Mouse (Mus musculus) embryonic stem cell, embryonic (primary cell): Measurements from ENCODE around the gene Pxylp1.
"Not testable (repeated sequence)": the region's sequence is repeated elsewhere in the genome, so short reads cannot be mapped to it uniquely, and the experiment has no call there.

Experiments
- CTCF ChIA-PET, 4 experiments: fragments of 300-600 bp in 2 of 4; fragments of 350-600 bp in 2 of 4; sonication (Branson Sonifier 250); formaldehyde crosslinking; loops; one replicate each; lab custom pipeline; 2022; ENCODE audit warnings: inconsistent platforms in 2 of 4; lab: Charles Lee
- POLR2A ChIA-PET, 4 experiments: fragments of 300-600 bp in 2 of 4; fragments of 350-600 bp in 2 of 4; sonication (Branson Sonifier 250); formaldehyde crosslinking; loops; one replicate each; lab custom pipeline; 2022; ENCODE audit warnings: antibody characterized with exemption in 4 of 4, inconsistent platforms in 1 of 4; lab: Charles Lee

Pxylp1 gene

DNA sequence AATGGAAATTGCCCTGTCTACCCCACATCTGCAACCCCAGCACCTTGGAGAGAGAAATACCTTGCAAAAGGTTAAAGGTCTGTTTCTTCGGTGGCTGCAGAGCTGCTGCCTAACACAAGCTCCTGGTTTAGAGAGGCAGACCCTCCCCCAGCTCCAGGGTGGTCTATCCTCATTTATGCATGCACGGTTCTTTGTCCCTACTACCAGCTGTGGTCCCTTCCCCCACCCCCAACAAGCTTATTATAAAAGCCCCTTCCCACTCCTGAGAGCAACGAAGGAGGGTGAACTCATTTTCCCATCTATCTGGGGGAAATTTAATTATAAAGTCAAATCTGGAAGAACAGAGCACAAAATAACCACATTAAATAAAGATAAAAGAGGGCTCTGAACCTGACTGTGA, at the start of gene Pxylp1:
Gene Pxylp1 (minus strand): TSS at position 124 of the 400 bp plus-strand sequence.
- ChIA-PET CTCF (no interaction called here), POLR2A (no interaction called here)

DNA sequence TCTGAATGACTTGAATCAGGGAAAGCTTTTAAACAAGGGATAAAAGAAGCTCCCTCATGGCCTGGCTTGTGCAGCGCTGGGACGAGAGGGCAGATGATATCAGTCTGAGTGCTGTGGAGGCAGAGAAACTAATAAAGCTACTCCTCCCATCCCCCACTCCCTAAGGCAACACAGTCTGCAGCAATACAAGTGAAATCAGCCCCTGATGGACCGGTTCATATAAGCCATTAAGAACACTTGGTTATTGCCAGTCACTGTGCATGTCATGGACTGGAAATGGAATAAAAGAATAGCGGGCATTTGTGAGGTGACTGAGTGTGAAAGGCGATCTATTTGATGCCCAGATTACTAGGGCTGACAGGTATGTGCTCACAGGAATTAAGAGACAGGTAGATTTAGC, 46.4 kb upstream of the Pxylp1 start:
- ChIA-PET POLR2A (interaction anchor here in 2 of 4 experiments (0.6 to 0.7 kb wide), 2 partner anchors 150 to 1752 kb away, joined by 3 read pairs; no protein-coding TSS in a partner anchor), CTCF (interaction anchor here in 2 of 4 experiments (0.5 to 1.2 kb wide), 2 partner anchors 25 to 146 kb away, joined by 3 read pairs; no protein-coding TSS in a partner anchor)

DNA sequence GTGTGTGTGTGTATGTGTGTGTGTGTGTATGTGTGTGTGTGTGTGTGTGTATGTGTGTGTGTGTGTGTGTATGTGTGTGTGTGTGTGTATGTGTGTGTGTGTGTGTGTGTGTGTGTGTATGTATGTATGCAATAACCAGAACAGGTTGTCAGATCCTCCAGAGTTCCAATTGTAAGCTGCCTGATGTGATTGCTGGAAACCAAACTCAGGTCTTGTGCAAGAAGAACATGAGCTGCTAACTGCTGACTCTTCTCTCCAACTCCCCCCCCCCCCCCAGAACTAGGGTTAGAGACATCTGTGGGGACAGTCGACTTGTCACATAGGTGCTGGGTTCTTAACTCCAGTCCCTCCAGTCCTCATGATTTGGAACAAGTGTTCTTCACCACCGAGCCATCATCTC, 44.0 kb upstream of the Pxylp1 start:
- CTCF ChIA-PET: interaction anchor here in 2 of 4 experiments (0.7 to 2.0 kb wide), 3 partner anchors 20 to 111 kb away, joined by 4 to 8 read pairs (median 6); no protein-coding TSS in a partner anchor
- POLR2A ChIA-PET: not testable (repeated sequence)

DNA sequence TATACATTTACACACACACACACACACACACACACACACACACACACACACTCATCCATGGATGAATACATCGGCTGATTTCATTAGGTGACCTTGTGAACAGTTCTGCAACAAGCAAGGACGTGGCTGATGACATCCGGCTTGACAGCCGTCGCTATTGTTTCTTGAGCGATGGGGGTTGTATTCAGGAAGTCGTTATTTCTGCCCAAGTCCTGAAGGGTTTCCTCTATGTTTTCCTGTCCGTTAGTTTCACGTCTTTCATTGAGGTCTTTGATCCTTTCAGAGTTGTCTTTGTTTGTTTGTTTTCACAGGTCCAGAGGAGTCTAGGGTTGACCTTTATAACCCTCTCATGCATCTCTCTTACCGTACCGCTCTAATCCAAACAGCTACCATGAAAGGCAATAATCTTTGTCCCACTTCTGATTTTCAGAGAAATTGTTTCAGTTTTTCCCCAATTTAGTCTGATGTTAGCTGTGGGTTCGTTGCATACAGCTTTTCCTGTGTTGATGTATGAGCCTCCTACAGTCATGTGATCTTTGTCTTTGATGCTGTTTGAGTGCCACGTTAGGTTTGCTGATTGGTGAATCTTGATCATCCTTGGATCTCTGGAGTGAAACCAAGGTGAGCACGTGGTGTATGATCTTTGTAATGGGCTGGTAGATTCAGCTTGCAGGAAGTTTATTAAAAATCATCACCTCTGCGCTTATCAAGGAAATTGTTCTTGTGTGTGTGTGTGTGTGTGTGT, 43.3 kb upstream of the Pxylp1 start:
- ChIA-PET CTCF (interaction anchor here in 3 of 4 experiments (0.7 to 0.9 kb wide), 5 partner anchors 8 to 134 kb away, joined by 3 to 6 read pairs (median 4); no protein-coding TSS in a partner anchor), POLR2A (interaction anchor here in 1 of 4 experiments (0.7 kb wide), 2 partner anchors 134 to 159 kb away, joined by 3 to 5 read pairs; no protein-coding TSS in a partner anchor)

DNA sequence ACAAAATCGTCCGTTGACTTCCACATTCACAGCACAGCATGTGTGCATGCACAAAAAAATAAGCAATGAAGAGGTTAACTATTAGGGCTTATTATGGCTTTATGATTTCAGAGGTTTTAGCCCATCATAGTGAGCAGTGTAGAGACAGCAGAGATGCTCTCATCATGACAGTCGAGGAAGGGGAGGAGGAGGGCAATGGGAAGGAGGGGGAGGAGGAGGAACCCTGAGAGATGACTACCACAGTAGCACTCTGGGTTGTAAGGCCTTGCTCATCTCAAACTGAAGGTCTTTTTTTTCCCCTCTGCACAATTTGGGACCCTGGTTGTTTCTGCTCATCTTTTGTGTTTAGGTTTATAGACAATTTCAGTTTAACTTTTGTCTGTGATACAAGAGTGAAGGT, 42.3 kb upstream of the Pxylp1 start:
- ChIA-PET POLR2A (interaction anchor here in 1 of 4 experiments (0.7 kb wide), 2 partner anchors 135 to 158 kb away, joined by 3 to 5 read pairs; no protein-coding TSS in a partner anchor), CTCF (interaction anchor here in 2 of 4 experiments (0.7 kb wide), 2 partner anchors 9 to 18 kb away, joined by 3 to 6 read pairs; no protein-coding TSS in a partner anchor)

DNA sequence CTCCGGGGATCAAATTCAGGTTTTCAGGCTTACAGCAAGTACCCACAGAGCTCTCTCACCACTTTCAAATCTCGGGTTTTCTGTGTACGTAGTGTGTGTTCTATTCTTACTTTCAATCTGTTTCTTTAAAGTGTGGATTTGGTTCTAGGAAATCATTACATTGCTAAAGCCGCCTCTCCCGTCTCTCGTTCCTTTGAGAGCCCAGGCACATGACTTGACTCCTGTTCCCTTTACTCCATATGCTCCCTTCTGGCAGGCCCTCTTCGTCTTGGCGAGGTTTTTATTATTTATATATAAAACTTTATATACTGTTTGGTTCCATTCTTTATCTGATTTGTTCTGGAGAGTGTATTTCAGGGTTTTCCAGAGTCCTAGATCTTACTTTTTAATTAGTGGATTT, 40.3 kb upstream of the Pxylp1 start:
- ChIA-PET CTCF (interaction anchor here in 1 of 4 experiments (1.8 kb wide), 1 partner anchor 16 kb away, joined by 6 read pairs; no protein-coding TSS in a partner anchor), POLR2A (no interaction called here)

DNA sequence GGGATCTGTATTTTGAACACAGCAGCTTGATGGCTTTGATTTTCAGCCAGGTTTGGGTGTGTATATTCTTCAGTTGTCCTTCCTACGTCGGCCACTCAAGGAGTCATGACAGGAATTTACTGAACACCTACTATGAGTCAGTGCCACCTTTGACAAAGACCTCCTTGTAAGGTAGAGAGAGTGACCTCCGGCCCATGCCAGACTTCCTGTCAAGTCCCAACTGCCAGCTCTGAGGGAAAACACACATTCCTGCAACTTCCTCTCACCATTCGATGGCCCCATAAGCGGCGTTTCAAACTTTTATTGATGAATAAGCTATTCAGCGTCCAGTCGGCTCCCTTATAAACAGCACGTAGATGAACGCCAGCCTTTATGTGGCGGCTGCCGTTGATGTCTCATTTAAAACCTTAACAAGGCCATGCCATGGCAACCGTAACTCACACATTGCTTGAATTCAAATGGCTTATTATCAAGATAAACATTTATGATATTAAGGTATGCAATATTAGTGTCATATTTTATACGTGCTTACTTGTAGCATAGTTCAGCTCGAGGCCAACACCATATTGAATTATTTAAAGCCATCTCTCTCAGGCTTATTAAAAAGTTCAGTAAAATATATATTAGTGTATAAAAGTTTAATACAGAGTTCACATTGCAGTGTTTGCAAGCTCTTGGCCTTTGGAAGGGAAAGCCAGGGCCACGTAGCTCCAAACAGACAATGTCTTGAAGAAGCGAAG, 31.3 kb upstream of the Pxylp1 start:
- ChIA-PET POLR2A (interaction anchor here in 1 of 4 experiments (0.9 kb wide), 1 partner anchor 202 kb away, joined by 3 read pairs; no protein-coding TSS in a partner anchor), CTCF (interaction anchor here in 3 of 4 experiments (0.6 to 1.7 kb wide), 8 partner anchors 8 to 145 kb away, joined by 3 to 8 read pairs (median 4); no protein-coding TSS in a partner anchor)

DNA sequence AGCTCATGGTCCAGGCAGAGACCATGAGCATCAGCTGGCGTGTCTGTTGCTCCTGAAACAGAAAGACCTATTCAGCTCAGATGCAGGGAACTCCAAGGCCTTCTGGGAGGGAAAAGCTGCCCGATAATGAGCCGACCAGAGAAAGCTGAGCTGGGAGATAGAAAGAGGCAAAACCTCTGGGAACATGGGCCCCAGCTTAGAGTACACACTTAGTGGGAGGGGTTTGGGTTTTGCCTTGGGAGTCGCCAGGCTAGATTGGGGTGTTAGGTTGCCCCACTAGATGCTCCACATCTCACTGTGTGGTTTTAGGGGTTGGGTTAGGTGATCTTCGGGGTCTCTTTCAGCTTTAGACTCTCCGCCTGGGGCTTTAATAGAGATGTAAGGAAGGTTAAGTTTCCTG, 30.6 kb upstream of the Pxylp1 start:
- CTCF ChIA-PET: interaction anchor here in 3 of 4 experiments (0.6 to 1.7 kb wide), 5 partner anchors 9 to 146 kb away, joined by 3 to 8 read pairs (median 4); no protein-coding TSS in a partner anchor

DNA sequence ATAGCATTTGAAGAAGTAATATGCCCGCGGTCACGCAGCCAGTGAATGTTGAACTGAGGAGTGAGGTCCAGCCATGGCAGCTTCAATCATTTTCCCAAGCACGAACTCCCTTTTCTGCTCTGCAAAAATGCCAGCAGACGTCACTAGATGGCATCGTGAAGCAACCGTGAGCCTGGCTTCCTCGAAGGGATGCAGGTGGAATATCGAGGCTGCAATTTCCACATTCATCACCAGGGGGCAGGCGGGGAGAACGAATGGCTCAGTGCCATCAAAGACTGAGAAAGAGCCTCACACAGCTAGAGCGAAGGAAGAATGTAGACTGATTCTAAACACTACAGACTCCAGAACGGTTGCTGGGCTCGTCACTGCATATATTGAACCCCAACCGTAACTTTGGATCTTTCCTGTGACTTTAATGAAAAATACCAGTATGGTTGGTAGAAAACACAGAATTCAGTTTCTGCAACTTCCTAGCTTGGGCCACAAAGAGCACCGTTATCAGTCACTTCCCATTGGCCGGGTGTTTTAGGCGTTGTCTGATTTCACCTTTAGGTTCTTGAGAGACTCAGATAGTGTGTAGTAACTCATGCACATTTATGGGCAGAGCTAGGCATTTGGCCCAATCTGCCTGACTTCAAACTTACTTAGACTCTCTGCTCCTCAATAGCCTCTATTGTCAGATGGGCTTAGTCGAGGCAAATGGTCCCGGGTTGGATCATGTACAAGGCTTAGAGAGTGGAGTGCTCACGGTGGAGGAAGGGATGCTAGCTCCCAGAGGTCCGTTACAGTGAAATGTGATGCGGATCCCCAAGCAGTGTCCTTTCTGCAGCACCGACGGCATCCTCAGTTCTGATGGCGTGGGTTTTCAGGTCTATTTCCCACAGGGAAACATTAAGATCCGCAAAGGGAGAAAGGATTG, 24.4 kb upstream of the Pxylp1 start:
- ChIA-PET CTCF (interaction anchor here (0.5 to 3.4 kb wide), 98 partner anchors 10 to 944 kb away, joined by 3 to 28 read pairs (median 4); partner anchors contain the start of gene Spsb4 (in 2 of the 4)), POLR2A (interaction anchor here (0.6 to 1.9 kb wide), 10 partner anchors 28 to 153 kb away, joined by 3 to 8 read pairs (median 4); no protein-coding TSS in a partner anchor)

More for the DNA sequence above, 30.6 kb upstream of the Pxylp1 start:
- POLR2A ChIA-PET: interaction anchor here in 1 of 4 experiments (0.9 kb wide), 1 partner anchor 203 kb away, joined by 3 read pairs; no protein-coding TSS in a partner anchor

DNA sequence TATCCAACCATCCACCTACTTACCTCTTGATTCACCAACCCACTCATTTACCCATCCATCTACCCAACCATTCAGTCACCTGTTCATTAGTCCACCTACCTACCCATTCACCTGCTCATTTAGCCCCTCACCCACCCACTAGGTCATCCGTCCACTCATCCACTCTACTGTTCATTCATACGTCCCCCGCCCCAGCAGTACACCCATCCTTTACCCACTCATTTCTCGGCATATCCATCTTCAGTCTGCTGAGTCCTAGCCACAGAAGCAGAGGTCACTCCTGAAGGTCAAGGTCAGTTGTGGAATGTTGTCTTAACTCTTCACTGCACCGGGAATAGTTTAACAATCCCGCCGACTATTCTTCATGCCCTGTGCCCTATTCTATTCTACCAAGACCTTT, 23.6 kb upstream of the Pxylp1 start:
- ChIA-PET POLR2A (interaction anchor here in 3 of 4 experiments (0.6 to 1.9 kb wide), 7 partner anchors 27 to 152 kb away, joined by 3 to 8 read pairs (median 4); no protein-coding TSS in a partner anchor), CTCF (interaction anchor here (0.5 to 3.4 kb wide), 84 partner anchors 9 to 944 kb away, joined by 3 to 28 read pairs (median 4); partner anchors contain the start of gene Spsb4 (in 2 of the 4))

DNA sequence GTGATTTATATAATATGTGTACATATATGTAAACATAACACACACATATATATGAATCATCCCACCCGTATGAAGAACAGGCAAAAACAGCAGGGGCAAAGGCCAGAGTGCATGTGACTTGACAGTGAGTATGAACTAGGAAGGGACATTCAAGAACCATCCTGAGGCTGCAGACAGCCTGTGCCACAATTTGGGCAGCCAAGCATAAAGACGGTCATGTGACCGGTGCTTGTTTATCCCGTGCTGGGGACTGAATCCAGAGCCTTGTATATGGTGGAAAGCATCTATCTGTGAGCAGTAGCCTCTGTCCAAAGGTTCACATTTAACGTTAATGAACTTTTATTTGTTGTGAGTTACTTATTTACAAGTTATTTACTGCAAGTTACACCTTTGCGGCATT, 22.4 kb upstream of the Pxylp1 start:
- CTCF ChIA-PET: interaction anchor here in 2 of 4 experiments (0.8 to 3.2 kb wide), 3 partner anchors 25 to 141 kb away, joined by 3 to 15 read pairs (median 3); partner anchors contain the start of gene Spsb4 (in 1 of the 2)
- POLR2A ChIA-PET: no interaction called here

DNA sequence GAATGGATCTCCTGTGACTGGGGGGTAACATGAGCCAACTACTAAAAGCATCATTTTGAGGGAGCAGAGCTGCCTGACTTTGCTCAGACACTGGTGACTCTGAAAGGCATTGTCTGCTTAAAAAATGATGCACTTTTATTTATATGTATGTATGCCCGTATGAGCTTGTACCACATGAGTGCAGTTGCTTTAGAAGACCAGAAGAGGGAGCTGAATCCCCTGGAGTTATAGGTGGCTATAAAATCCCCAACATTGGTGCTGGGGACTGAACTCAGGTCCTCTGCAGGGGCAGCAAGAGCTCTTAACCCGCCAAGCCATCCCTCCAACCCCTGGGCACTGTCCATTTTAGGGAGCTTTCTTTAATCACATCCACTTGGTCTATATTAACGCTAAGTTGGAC, 21.5 kb upstream of the Pxylp1 start:
- CTCF ChIA-PET: interaction anchor here (0.6 to 3.2 kb wide), 34 partner anchors 8 to 519 kb away, joined by 3 to 15 read pairs (median 3); partner anchors contain the start of gene Spsb4 (in 3 of the 4)

DNA sequence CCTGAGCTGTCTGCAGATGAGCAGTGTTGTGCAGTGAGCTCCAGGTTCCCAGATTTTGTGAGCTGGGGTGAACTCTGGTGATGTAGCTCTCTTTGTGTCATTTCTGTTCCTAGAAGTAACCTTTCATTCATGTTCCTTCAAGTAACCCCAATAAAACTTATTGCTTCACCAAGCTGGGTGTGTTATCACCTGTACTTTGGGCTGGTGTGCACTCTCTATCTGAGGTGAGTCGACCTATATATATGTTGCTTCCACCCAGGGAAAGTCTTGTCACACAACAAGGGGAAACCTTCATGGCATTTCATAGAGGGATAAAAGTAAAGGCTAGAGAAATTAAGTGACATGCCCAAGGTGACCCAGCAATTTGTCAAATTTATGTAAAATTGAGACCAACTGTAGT, 17.0 kb upstream of the Pxylp1 start:
- POLR2A ChIA-PET: interaction anchor here in 2 of 4 experiments (0.6 to 1.3 kb wide), 3 partner anchors 11 to 248 kb away, joined by 3 to 5 read pairs (median 3); no protein-coding TSS in a partner anchor
- CTCF ChIA-PET: interaction anchor here in 2 of 4 experiments (0.9 to 1.3 kb wide), 2 partner anchors 20 kb away, joined by 4 to 5 read pairs; no protein-coding TSS in a partner anchor

More for the DNA sequence above, 21.5 kb upstream of the Pxylp1 start:
- POLR2A ChIA-PET: interaction anchor here in 2 of 4 experiments (0.6 to 1.5 kb wide), 3 partner anchors 24 to 142 kb away, joined by 3 read pairs; no protein-coding TSS in a partner anchor

DNA sequence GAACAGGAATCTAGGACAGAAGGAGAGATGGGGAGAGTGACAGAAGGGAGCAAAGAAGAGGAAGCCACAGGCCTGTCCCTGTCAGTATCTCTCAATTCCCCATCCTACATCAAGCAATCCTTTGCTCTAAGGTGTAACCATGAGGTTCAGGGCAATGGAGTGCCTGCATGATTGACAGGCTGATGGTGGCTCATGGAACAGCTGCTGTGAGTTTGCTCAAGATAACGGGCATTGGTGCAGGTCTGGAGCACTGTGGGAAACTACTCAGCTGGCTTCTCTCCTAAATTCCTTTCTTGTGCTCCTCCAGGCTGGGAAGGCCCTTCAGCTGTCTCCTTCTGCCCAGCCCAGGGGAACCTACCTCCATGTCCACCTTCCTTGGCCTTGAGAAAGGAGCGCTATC, 16.3 kb upstream of the Pxylp1 start:
- POLR2A ChIA-PET: interaction anchor here in 2 of 4 experiments (0.6 to 1.3 kb wide), 3 partner anchors 11 to 248 kb away, joined by 3 to 5 read pairs (median 3); no protein-coding TSS in a partner anchor
- CTCF ChIA-PET: interaction anchor here in 2 of 4 experiments (0.6 to 1.3 kb wide), 2 partner anchors 20 to 176 kb away, joined by 4 to 9 read pairs; no protein-coding TSS in a partner anchor

DNA sequence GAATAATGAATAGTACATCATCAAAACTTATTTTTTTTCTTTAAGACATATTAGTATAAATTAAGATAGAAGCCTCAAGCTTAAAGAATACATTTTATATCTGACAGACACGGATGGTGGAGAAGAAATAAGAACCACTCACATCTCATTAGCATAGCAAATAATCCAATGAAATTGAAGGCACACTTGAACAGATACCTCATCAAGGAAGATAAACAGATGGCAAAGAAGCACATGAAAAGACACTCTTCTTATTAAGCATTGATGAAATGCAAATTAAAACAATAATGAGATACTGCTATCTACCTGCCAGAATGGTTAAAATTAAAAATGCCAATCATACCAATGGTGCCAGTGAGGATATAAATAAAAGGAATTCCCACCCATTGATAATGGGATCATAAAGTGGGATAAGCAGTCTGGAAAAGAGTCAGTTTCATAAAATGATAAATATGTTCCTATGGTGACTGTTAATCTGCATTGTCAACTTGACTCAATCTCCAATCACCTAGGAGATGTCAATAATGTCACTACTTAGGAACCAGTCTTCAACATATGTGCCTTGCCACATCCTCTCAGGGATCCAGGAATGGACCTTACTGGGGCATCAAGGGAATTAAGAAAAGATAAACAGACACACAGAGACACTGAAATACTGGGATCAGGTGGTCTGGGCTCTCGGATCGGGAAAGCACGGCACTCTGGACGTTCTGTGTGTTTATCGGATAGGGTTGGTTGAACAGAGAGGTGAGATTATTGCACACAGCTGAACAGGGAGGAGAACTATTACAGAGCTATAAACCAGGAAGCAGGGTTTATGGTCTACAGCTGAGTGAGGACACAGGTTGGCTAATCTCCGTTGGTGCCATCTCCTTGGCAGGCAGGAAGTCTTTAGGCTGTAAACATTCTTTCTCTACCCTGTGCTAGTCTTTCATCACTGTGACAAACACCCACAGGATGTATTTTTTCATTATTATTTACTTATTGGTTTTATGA, 12.2 kb upstream of the Pxylp1 start:
- CTCF ChIA-PET: interaction anchor here in 3 of 4 experiments (0.6 to 1.5 kb wide), 7 partner anchors 9 to 744 kb away, joined by 3 to 10 read pairs (median 4); no protein-coding TSS in a partner anchor
- POLR2A ChIA-PET: interaction anchor here in 1 of 4 experiments (0.6 kb wide), 1 partner anchor 445 kb away, joined by 4 read pairs; no protein-coding TSS in a partner anchor
